ENCODE assay signal across 7 mouse cellular contexts in the genomic region with DNA sequence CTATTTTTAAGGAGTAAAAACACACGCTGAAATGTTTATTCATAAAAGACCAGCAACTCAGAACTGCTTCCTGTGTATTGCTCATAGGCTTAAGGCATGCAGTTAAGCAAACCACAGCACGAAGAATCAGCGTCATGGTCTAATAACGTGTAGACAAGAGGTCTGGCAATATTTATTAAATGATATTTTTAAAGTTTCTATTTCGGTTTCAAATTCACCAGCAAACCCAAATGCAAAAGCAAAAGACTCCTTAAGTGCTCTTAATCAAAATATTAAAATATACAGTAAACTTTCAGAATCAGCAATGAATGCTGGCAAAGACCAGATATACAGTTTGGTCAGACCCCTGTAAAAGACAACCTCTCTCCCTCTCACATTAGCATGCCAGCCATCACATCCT. TPM values are rescaled to one million over a fixed set of nuclear protein-coding genes. Genes with fewer than 3 reads are reported as not detected.
DNase-seq lines count a peak whose midpoint lies in the region; ATAC-seq and TF ChIP-seq lines count a peak whose summit lies in the region.

No protein-coding gene starts in this region.

- peak overlapping the region; percentile 26; the same call in 1 of the 2 replicates for H3K9ac ChIP-seq in lung, postnatal 0 days (replicated peaks; ENCODE audit: low read depth)
- H3K9ac ChIP-seq in forebrain, embryonic 11.5 days (ENCODE audit: low read length), result no peak overlapping the region
- no peak overlapping the region for H3K9ac ChIP-seq in limb, embryonic 15.5 days
- H3K9ac ChIP-seq in stomach, postnatal 0 days (ENCODE audit: low read length), result peak overlapping the region; percentile 70; the same call in 1 of the 2 replicates

- H3K27ac ChIP-seq in lung, postnatal 0 days (ENCODE audit: low read length), result no peak overlapping the region
- H3K27ac ChIP-seq in forebrain, embryonic 11.5 days (ENCODE audit: low read depth, low read length), result no peak overlapping the region
- H3K27ac ChIP-seq in limb, embryonic 15.5 days, result no peak overlapping the region
- H3K27ac ChIP-seq in stomach, postnatal 0 days (replicated peaks), result 0 out of 2 replicates have a peak overlapping the region, but pooled peaks have one; percentile 87

- H3K9me3 ChIP-seq in lung, postnatal 0 days (ENCODE audit: low read length), result no peaks in the 10 kb centered on the region
- H3K9me3 ChIP-seq in forebrain, embryonic 11.5 days (ENCODE audit: control insufficient read depth, low read length), result no peaks in the 10 kb centered on the region
- no peaks in the 10 kb centered on the region for H3K9me3 ChIP-seq in limb, embryonic 15.5 days
- H3K9me3 ChIP-seq in stomach, postnatal 0 days (ENCODE audit: control insufficient read depth, low read length), result no peaks in the 10 kb centered on the region

- H3K4me1 ChIP-seq in lung, postnatal 0 days (ENCODE audit: insufficient read depth, low read depth, low read length), result peaks cover 5% of the 10 kb centered on the region; the same call in 1 of the 2 replicates
- H3K4me1 ChIP-seq in forebrain, embryonic 11.5 days (replicated peaks; ENCODE audit: control insufficient read depth, insufficient read depth, low read length), result no peaks in the 10 kb centered on the region
- peaks cover 11% of the 10 kb centered on the region for H3K4me1 ChIP-seq in limb, embryonic 15.5 days
- no peaks in the 10 kb centered on the region for H3K4me1 ChIP-seq in stomach, postnatal 0 days (replicated peaks; ENCODE audit: control insufficient read depth, insufficient read depth)

- no peak for TF ChIP-seq CTCF in lung, postnatal 0 days (IDR thresholded peaks at IDR 0.05)
- TF ChIP-seq CTCF in stomach, postnatal 0 days (IDR thresholded peaks at IDR 0.05; ENCODE audit: low read depth), result no peak

- H3K4me2 ChIP-seq in lung, postnatal 0 days (replicated peaks; ENCODE audit: low read depth, low read length), result peak overlapping the region; percentile 71
- peak overlapping the region; percentile 53; the same call in 1 of the 2 replicates for H3K4me2 ChIP-seq in forebrain, embryonic 11.5 days (ENCODE audit: low read depth, low read length, severe bottlenecking)
- H3K4me2 ChIP-seq in limb, embryonic 15.5 days, result peak overlapping the region; percentile 59
- H3K4me2 ChIP-seq in stomach, postnatal 0 days (replicated peaks; ENCODE audit: low read depth), result peak overlapping the region; percentile 61

- ATAC-seq in lung, postnatal 0 days, result no peak
- ATAC-seq in forebrain, embryonic 11.5 days (replicated peaks; ENCODE audit: low FRiP score), result no peak
- ATAC-seq in limb, embryonic 15.5 days (ENCODE audit: insufficient number of reproducible peaks, low FRiP score, low TSS enrichment, low read depth), result no peak
- no peak for ATAC-seq in stomach, postnatal 0 days (ENCODE audit: low FRiP score, low TSS enrichment)

- peak overlapping the region; percentile 67 for H3K4me3 ChIP-seq in lung, postnatal 0 days (ENCODE audit: low read depth, low read length)
- peak overlapping the region; percentile 64 for H3K4me3 ChIP-seq in forebrain, embryonic 11.5 days (ENCODE audit: low read depth, low read length)
- H3K4me3 ChIP-seq in limb, embryonic 15.5 days, result peak overlapping the region; percentile 69
- peak overlapping the region; percentile 61 for H3K4me3 ChIP-seq in stomach, postnatal 0 days (ENCODE audit: low read depth, low read length)

- DNase-seq in lung, postnatal 0 days (ENCODE audit: low spot score), result peak; percentile 66
- no peak for DNase-seq in lung, postnatal 10 days
- no peak for DNase-seq in forebrain, embryonic 11.5 days (ENCODE audit: low spot score)
- DNase-seq in stomach, postnatal 0 days (ENCODE audit: low spot score), result no peak
- no peak for DNase-seq in left cerebral cortex, adult 8-10 months (ENCODE audit: low spot score in 2 of 2)
- DNase-seq in gastrocnemius, adult 18-20 months (ENCODE audit: low spot score), result no peak

- TF ChIP-seq EP300 in lung, postnatal 0 days (IDR thresholded peaks at IDR 0.05), result no peak
- TF ChIP-seq EP300 in stomach, postnatal 0 days (optimal IDR thresholded peaks at IDR 0.05), result no peak

- no peaks in the 10 kb centered on the region for H3K27me3 ChIP-seq in lung, postnatal 0 days (replicated peaks; ENCODE audit: insufficient read depth, low read length)
- no peaks in the 10 kb centered on the region for H3K27me3 ChIP-seq in forebrain, embryonic 11.5 days (ENCODE audit: control insufficient read depth, insufficient read depth, low read length)
- H3K27me3 ChIP-seq in limb, embryonic 15.5 days, result no peaks in the 10 kb centered on the region
- H3K27me3 ChIP-seq in stomach, postnatal 0 days (ENCODE audit: control insufficient read depth, insufficient read depth, low read length), result no peaks in the 10 kb centered on the region

- no peaks in the 10 kb centered on the region for H3K36me3 ChIP-seq in lung, postnatal 0 days (ENCODE audit: insufficient read depth, low read length)
- no peaks in the 10 kb centered on the region for H3K36me3 ChIP-seq in forebrain, embryonic 11.5 days (ENCODE audit: control insufficient read depth, insufficient read depth, low read length)
- no peaks in the 10 kb centered on the region; the same call in 1 of the 2 replicates for H3K36me3 ChIP-seq in limb, embryonic 15.5 days
- no peaks in the 10 kb centered on the region for H3K36me3 ChIP-seq in stomach, postnatal 0 days (ENCODE audit: control insufficient read depth, insufficient read depth, low read length)

- 22% methylated on average over 5 of the region's 5 CpGs for WGBS in lung, postnatal 0 days
- 85% methylated on average over 5 of the region's 5 CpGs for WGBS in forebrain, embryonic 11.5 days
- 20% methylated on average over 5 of the region's 5 CpGs for WGBS in limb, embryonic 15.5 days
- WGBS in stomach, postnatal 0 days, result 30% methylated on average over 5 of the region's 5 CpGs

RNA-seq across cellular contexts. Expression of a gene that starts 1.0 kb away (rescaled TPM):
- polyA plus RNA-seq in lung, postnatal 0 days (2015; fragmentation: Nextera tagmentation; extraction: Ambion mirVana), result 109 and 114 TPM in 2 replicates
- 35.5 and 45.6 TPM in 2 replicates for polyA plus RNA-seq in forebrain, embryonic 11.5 days (2014; fragmentation: Nextera tagmentation; extraction: Ambion mirVana)
- 92.8 and 98.0 TPM in 2 replicates for polyA plus RNA-seq in limb, embryonic 15.5 days (2015; fragmentation: Nextera tagmentation; extraction: Ambion mirVana)
- polyA plus RNA-seq in stomach, postnatal 0 days (2015; fragmentation: Nextera tagmentation; extraction: Ambion mirVana), result 39.5 and 42.6 TPM in 2 replicates
- total RNA-seq in left cerebral cortex, adult 8-10 months (2022), result 10 to 100 TPM; 25.6 to 41.5 (median 36.0) TPM
- 1 to 10 TPM; 3.4 to 5.5 TPM for total RNA-seq in gastrocnemius, adult 18-20 months (2021)

Comparison
In these comparisons a context has a peak if more than half of its experiments do, and no peak if none do; other contexts are left out.
1. H3K9ac ChIP-seq: peak in lung, postnatal 0 days (single experiment) and stomach, postnatal 0 days (single experiment); none in forebrain, embryonic 11.5 days (single experiment) and limb, embryonic 15.5 days (single experiment).
2. Peak in every context shown above with its lines, with median percentiles within 50 percentile points of each other: H3K4me2 ChIP-seq and H3K4me3 ChIP-seq.